Mouse (Mus musculus): ENCODE data around the gene Ttbk2.

- TF ChIP-seq CTCF (IDR thresholded peaks at IDR 0.05; ENCODE audit: control insufficient read depth, insufficient read depth, low read length) (no peak), POLR2A (IDR thresholded peaks at IDR 0.05; ENCODE audit: borderline replicate concordance, control insufficient read depth, low read depth, low read length) (no peak)
These were observed 139.5 kb downstream of the Ttbk2 start for GRCm38 (mm10) chr2:120710948-120711347.

All from bone marrow, adult 2 months (tissue).